Mouse (Mus musculus): ENCODE results near the gene Vps33b. TPM values are rescaled to one million over a fixed set of nuclear protein-coding genes. Genes with fewer than 3 reads are reported as not detected.

Vps33b gene
- polyA plus RNA-seq (2014; fragmentation: Nextera tagmentation; extraction: Ambion mirVana): 7.7 and 10.1 TPM in 2 replicates

DNA sequence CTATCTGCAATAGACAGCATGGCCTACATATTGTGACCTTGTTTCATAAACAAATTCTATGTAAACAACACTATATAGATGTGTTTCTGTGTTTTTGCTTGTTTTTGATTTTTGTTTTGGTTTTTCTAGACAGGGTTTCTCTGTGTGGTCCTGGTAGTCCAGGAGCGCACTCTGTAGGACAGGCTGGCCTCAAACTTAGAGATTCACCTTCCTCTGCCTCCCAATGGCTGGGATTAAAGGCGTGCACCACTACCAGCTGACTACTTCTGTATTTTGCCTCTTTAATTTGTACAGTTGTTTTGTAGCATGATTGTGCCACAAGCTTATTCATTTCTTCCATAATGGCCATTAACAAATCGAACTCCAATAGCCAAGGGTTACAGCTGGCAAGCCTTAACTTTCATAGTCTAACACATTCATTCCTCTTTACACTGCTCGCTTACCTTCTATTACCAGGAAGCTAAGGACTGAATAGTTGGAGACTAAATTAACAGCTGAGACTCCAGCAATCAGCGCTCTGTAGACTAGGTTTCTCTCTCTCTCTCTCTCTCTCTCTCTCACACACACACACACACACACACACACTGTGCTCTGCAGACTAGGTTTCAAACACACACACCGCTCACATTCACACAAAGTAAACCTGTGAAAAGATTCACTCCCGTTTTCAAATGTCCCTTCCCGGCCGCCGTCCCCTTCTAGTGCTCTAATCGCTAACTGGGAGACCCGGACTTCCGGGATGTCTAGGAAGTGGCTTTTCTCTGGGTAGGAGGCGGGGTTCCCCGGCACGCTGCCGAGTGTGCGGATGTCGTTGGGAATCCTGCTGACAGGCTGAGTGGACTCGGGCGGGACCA lies at the start of gene Vps33b:
TSS of gene Vps33b (plus strand) at position 753 of the 854 bp plus-strand sequence.
- Histone ChIP-seq H3K27me3 (ENCODE audit: control insufficient read depth, insufficient read depth, low read length) (no peaks in the 10 kb centered on the region), H3K27ac (replicated peaks; ENCODE audit: low read depth, low read length) (no peak within 1 kb of the TSS), H3K4me3 (ENCODE audit: low read depth, low read length) (peak within 1 kb of the TSS; percentile 77), H3K36me3 (replicated peaks; ENCODE audit: control insufficient read depth, insufficient read depth, low read depth, low read length) (peaks cover 4% of the 10 kb centered on the region), H3K9ac (replicated peaks; ENCODE audit: low read length) (peak within 1 kb of the TSS; percentile 69), H3K4me2 (ENCODE audit: low read depth, low read length) (peak within 1 kb of the TSS; percentile 85), H3K4me1 (ENCODE audit: control insufficient read depth, insufficient read depth, low read length) (no peaks in the 10 kb centered on the region), H3K9me3 (replicated peaks; ENCODE audit: control insufficient read depth, low read length) (no peaks in the 10 kb centered on the region)
- ATAC-seq (replicated peaks; ENCODE audit: insufficient number of reproducible peaks, low FRiP score, low TSS enrichment, low read depth): peak; percentile 90
- DNase-seq (ENCODE audit: low spot score): peak; percentile 97
- WGBS: 5% methylated on average over 21 of the region's 21 CpGs

DNA sequence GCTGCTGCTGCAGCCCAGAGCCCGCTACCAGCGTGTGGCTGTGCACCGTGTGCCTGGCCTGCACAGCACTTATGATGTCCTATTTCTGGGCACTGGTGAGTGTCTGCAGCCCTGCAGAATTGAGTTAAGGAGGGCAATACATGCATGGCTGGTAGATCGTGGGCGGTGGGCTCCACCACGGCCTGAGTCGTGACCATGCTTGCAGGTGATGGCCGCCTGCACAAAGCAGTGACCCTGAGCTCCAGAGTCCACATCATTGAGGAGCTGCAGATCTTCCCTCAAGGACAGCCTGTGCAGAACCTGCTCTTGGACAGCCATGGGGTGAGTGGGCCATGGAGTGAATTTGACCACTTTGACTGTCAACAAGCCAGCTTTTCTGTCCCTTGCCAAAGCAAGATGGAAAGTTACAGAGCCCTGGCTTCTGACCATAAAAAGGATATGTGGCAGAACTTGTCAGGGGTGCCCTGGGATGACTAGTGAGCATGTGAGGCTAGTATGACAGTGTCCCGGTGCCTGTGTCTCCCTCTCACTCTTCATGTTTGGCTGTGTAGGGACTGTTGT lies 49.1 kb upstream of the Vps33b start:
- Histone ChIP-seq H3K9me3 (replicated peaks; ENCODE audit: control insufficient read depth, low read length) (no peaks in the 10 kb centered on the region), H3K27me3 (ENCODE audit: control insufficient read depth, insufficient read depth, low read length) (no peaks in the 10 kb centered on the region), H3K36me3 (replicated peaks; ENCODE audit: control insufficient read depth, insufficient read depth, low read depth, low read length) (peaks cover 14% of the 10 kb centered on the region), H3K9ac (replicated peaks; ENCODE audit: low read length) (no peak overlapping the region), H3K4me2 (ENCODE audit: low read depth, low read length) (no peak overlapping the region), H3K27ac (replicated peaks; ENCODE audit: low read depth, low read length) (no peak overlapping the region), H3K4me3 (ENCODE audit: low read depth, low read length) (no peak overlapping the region), H3K4me1 (ENCODE audit: control insufficient read depth, insufficient read depth, low read length) (no peaks in the 10 kb centered on the region)
- no peak for DNase-seq (ENCODE audit: low spot score)
- 93% methylated on average over 9 of the region's 9 CpGs for WGBS
- ATAC-seq (replicated peaks; ENCODE audit: insufficient number of reproducible peaks, low FRiP score, low TSS enrichment, low read depth): no peak

DNA sequence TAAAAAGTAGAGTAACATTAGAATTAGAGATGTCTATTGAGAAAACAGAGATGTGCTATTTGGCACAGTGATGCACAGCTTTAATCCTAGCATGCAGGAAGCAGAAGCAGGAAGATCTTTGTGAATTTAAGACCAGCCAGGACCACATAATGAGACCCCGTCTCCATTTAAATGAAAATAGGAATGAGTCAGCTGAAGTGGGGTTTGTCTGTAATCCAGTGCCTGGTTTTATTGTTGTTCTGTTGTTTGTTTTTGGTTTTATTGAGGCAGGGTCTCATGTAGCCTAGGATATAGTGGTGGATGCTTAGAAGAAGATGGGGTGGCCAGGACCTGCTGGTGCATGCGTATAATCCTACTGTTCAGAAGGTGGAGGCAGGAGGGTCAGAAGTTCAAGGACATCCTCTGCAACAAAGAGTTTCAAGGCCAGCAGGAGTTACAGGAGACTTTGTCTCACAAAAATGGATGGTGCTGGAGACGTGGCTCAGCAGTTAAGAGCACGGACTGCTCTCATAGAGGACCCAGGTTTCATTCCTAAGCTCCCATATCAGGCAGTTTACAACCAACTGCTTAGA lies 48.2 kb upstream of the Vps33b start:
- Histone ChIP-seq H3K4me1 (ENCODE audit: control insufficient read depth, insufficient read depth, low read length) (no peaks in the 10 kb centered on the region), H3K4me3 (ENCODE audit: low read depth, low read length) (no peak overlapping the region), H3K36me3 (replicated peaks; ENCODE audit: control insufficient read depth, insufficient read depth, low read depth, low read length) (peaks cover 14% of the 10 kb centered on the region), H3K27me3 (ENCODE audit: control insufficient read depth, insufficient read depth, low read length) (no peaks in the 10 kb centered on the region), H3K27ac (replicated peaks; ENCODE audit: low read depth, low read length) (no peak overlapping the region), H3K4me2 (ENCODE audit: low read depth, low read length) (no peak overlapping the region), H3K9ac (replicated peaks; ENCODE audit: low read length) (no peak overlapping the region), H3K9me3 (replicated peaks; ENCODE audit: control insufficient read depth, low read length) (no peaks in the 10 kb centered on the region)
- WGBS: 87% methylated on average over 4 of the region's 4 CpGs
- no peak for DNase-seq (ENCODE audit: low spot score)
- ATAC-seq (replicated peaks; ENCODE audit: insufficient number of reproducible peaks, low FRiP score, low TSS enrichment, low read depth): no peak

DNA sequence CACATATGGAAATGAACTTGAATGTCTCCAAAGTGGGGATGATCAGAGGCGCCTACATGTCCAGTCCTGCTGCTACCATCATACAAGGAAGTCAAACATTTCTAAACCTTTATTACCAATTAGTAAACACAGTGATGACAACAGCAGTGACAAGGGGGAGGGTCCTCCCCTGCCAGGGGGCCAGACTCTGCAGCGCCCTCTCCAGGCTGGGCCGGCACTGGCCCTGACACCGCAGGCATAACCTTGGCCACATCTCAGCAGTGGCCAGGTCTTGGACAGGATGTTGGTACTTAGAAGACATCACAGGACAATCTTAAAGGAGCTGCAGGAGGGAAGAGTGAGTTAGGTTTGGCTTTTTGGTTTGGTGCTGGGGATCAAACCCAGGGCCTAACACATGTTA lies 42.4 kb upstream of the Vps33b start:
- Histone ChIP-seq H3K36me3 (replicated peaks; ENCODE audit: control insufficient read depth, insufficient read depth, low read depth, low read length) (peaks cover 10% of the 10 kb centered on the region), H3K9me3 (replicated peaks; ENCODE audit: control insufficient read depth, low read length) (no peaks in the 10 kb centered on the region), H3K27ac (replicated peaks; ENCODE audit: low read depth, low read length) (no peak overlapping the region), H3K9ac (replicated peaks; ENCODE audit: low read length) (no peak overlapping the region), H3K4me3 (ENCODE audit: low read depth, low read length) (no peak overlapping the region), H3K4me1 (ENCODE audit: control insufficient read depth, insufficient read depth, low read length) (no peaks in the 10 kb centered on the region), H3K4me2 (ENCODE audit: low read depth, low read length) (no peak overlapping the region), H3K27me3 (ENCODE audit: control insufficient read depth, insufficient read depth, low read length) (no peaks in the 10 kb centered on the region)
- DNase-seq (ENCODE audit: low spot score): no peak
- no peak for ATAC-seq (replicated peaks; ENCODE audit: insufficient number of reproducible peaks, low FRiP score, low TSS enrichment, low read depth)
- WGBS: 92% methylated on average over 4 of the region's 4 CpGs

DNA sequence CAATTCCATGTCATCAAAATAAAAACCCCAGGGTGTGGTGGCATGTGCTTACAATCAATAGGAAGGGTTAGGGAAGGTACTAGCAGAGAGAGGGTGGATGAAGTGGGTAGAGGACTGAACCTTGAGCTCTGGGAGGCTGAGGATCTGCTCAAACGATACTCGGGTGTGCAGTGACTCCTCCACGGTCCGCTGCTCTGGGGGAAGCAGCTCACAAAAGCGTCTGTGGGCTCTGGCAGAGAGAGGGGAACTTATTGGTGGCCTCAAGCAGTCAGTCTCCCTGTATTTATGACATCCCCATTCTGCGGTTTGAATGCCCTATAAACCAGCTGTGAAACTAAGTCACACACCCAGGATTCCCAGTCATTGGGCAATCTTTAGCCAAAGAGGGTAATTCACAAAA lies 39.3 kb upstream of the Vps33b start:
- no peak overlapping the region for H3K27ac ChIP-seq (replicated peaks; ENCODE audit: low read depth, low read length)
- peaks cover 1% of the 10 kb centered on the region; the same call in 1 of the 2 replicates for H3K36me3 ChIP-seq (replicated peaks; ENCODE audit: control insufficient read depth, insufficient read depth, low read depth, low read length)
- DNase-seq (ENCODE audit: low spot score): no peak
- no peaks in the 10 kb centered on the region for H3K9me3 ChIP-seq (replicated peaks; ENCODE audit: control insufficient read depth, low read length)
- no peaks in the 10 kb centered on the region for H3K4me1 ChIP-seq (ENCODE audit: control insufficient read depth, insufficient read depth, low read length)
- no peak overlapping the region for H3K4me3 ChIP-seq (ENCODE audit: low read depth, low read length)
- no peak overlapping the region for H3K4me2 ChIP-seq (ENCODE audit: low read depth, low read length)
- no peaks in the 10 kb centered on the region for H3K27me3 ChIP-seq (ENCODE audit: control insufficient read depth, insufficient read depth, low read length)
- 68% methylated on average over 6 of the region's 6 CpGs for WGBS
- ATAC-seq (replicated peaks; ENCODE audit: insufficient number of reproducible peaks, low FRiP score, low TSS enrichment, low read depth): no peak
- H3K9ac ChIP-seq (replicated peaks; ENCODE audit: low read length): no peak overlapping the region

DNA sequence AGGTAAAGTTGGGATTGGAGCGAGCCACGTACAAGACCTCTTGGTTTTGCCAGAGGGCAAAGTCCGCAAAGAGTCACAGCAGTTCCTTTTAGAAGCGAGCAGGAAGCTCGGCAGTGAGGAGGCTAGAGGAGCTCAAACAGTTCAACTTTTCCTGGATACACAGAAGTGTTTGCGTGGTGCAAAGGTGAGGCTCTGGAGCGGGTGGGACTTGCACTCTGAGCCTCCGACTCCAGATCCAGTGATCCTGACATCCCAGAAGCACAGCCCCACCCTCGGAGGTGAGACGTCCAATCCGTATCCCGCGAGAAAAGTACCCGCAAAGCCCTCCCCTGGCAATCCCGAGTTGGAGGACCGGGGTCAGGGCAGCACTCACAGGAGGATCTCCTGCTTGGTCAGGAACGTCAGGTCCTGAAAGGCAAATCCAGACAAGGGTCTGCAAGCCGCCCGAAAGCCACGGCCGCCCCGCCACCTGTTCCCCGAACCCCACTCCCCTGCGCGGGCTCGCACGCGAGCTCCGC lies 37.4 kb upstream of the Vps33b start:
- H3K9me3 ChIP-seq (replicated peaks; ENCODE audit: control insufficient read depth, low read length): no peaks in the 10 kb centered on the region
- H3K4me2 ChIP-seq (ENCODE audit: low read depth, low read length): peak overlapping the region; percentile 77
- ATAC-seq (replicated peaks; ENCODE audit: insufficient number of reproducible peaks, low FRiP score, low TSS enrichment, low read depth): peak; percentile 6
- H3K4me1 ChIP-seq (ENCODE audit: control insufficient read depth, insufficient read depth, low read length): no peaks in the 10 kb centered on the region
- H3K36me3 ChIP-seq (replicated peaks; ENCODE audit: control insufficient read depth, insufficient read depth, low read depth, low read length): no peaks in the 10 kb centered on the region
- DNase-seq (ENCODE audit: low spot score): peak; percentile 49
- H3K4me3 ChIP-seq (ENCODE audit: low read depth, low read length): peak overlapping the region; percentile 64
- no peak overlapping the region for H3K27ac ChIP-seq (replicated peaks; ENCODE audit: low read depth, low read length)
- H3K27me3 ChIP-seq (ENCODE audit: control insufficient read depth, insufficient read depth, low read length): no peaks in the 10 kb centered on the region
- peak overlapping the region; percentile 54 for H3K9ac ChIP-seq (replicated peaks; ENCODE audit: low read length)
- WGBS: under 1% methylated on average over 29 of the region's 29 CpGs

DNA sequence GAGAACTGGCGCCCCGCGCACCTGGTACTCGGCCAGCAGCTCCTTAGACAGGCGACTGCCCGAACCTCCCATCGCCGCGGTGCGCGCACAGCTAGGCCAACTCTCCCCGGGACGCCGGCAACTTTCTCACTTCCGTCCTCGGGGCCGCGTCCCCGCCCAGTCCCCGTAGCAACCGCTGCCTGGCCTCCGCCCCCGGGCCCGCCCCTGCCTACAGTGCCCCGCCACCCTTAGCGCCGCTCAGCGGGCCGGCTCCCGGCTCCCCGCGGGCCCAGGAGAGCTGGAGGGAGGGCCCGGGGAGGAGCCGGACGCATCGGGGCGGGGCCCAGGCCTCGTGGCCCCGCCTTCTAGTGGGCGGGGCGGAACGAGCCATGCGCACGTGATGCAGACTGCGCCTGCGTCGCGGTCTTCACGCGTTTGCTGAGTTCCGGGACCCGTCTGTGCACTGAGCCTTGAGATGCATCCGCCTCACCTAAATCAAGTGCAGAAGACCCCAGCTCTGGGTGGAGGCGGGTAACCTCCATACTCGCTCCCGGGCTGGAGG lies 36.9 kb upstream of the Vps33b start, which contains the start of the genes Cib1 and Gdpgp1:
TSS of gene Cib1 (minus strand) at position 325 of the 541 bp plus-strand sequence.
TSS of gene Gdpgp1 (plus strand) at position 377 of the 541 bp plus-strand sequence.
- Histone ChIP-seq H3K36me3 (replicated peaks; ENCODE audit: control insufficient read depth, insufficient read depth, low read depth, low read length) (no peaks in the 10 kb centered on the region), H3K27me3 (ENCODE audit: control insufficient read depth, insufficient read depth, low read length) (no peaks in the 10 kb centered on the region), H3K27ac (replicated peaks; ENCODE audit: low read depth, low read length) (no peak within 1 kb of the TSS), H3K9me3 (replicated peaks; ENCODE audit: control insufficient read depth, low read length) (no peaks in the 10 kb centered on the region), H3K9ac (replicated peaks; ENCODE audit: low read length) (peak within 1 kb of the TSS; percentile 56), H3K4me3 (ENCODE audit: low read depth, low read length) (peak within 1 kb of the TSS; percentile 64), H3K4me2 (ENCODE audit: low read depth, low read length) (peak within 1 kb of the TSS; percentile 77), H3K4me1 (ENCODE audit: control insufficient read depth, insufficient read depth, low read length) (no peaks in the 10 kb centered on the region)
- DNase-seq (ENCODE audit: low spot score) (peak; percentile 99), ATAC-seq (replicated peaks; ENCODE audit: insufficient number of reproducible peaks, low FRiP score, low TSS enrichment, low read depth) (peak; percentile 98)
- under 1% methylated on average over 56 of the region's 56 CpGs for WGBS
